Comparison of ENCODE assay signal across 19 mouse cellular contexts in the genomic region with DNA sequence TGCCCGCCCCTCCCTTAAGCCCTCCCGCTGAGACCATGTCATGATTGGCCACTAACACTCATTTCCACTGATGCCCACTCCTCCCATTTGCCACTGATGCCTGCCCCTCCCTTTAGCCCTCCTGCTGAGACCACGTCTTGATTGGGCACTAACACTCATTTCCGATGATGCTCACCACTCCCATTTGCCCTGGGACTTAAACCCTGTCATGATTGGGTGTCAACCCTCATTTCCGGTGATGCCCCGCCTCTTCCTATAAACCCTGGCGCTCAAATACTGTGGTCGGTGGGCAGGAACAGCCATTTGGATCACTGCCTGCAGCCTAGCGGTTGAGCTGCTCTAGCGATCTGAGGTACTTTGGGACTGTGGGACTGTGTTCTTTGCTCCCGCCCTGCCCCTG. TPM values are rescaled to one million over a fixed set of nuclear protein-coding genes. Genes with fewer than 3 reads are reported as not detected.
"Had no signal": no experiment of that assay in that cellular context is flagged by ENCODE, and none has a peak within 500 bp of the region (broad histone marks: within the 10 kb centered on the region; RNA-seq: fewer than 3 reads in every experiment).

A gene (plus strand): TSS at position 301 of the 400 bp plus-strand sequence.

RNA-seq across cellular contexts. Expression of the gene that starts here (rescaled TPM):
- polyA plus RNA-seq: cortical plate, adult 2 months; embryonic facial prominence, embryonic 10.5 days; embryonic facial prominence, embryonic 11.5 days; embryonic facial prominence, embryonic 12.5 days; embryonic facial prominence, embryonic 13.5 days; embryonic facial prominence, embryonic 14.5 days; embryonic facial prominence, embryonic 15.5 days; erythroblast, embryonic 14.5 days; forebrain, embryonic 10.5 days; forebrain, embryonic 11.5 days; forebrain, embryonic 12.5 days; forebrain, embryonic 13.5 days; forebrain, embryonic 14.5 days; forebrain, embryonic 15.5 days; forebrain, embryonic 16.5 days; forebrain, postnatal 0 days; frontal cortex, adult 2 months; gonadal fat pad, adult 2 months; heart, adult 2 months had no signal
